In genomic region chr6:90702197-90702596, GRCm38 (mm10) we compare ENCODE assay signal across 8 mouse cellular contexts.
A peak's percentile ranks its signal among the peaks of the same experiment; 100 is the strongest.
DNase-seq lines count a peak whose midpoint lies in the region; ATAC-seq lines count a peak whose summit lies in the region.
"Had no signal": no experiment of that assay in that cellular context is flagged by ENCODE, and none has a peak within 500 bp of the region (broad histone marks: within the 10 kb centered on the region; RNA-seq: fewer than 3 reads in every experiment).

No protein-coding gene starts in this region.

- H3K4me2 ChIP-seq in heart, embryonic 15.5 days: no peak overlapping the region
- H3K4me2 ChIP-seq in liver, embryonic 13.5 days: no peak overlapping the region
- H3K4me2 ChIP-seq in liver, embryonic 12.5 days: no peak overlapping the region
- no peak overlapping the region for H3K4me2 ChIP-seq in limb, embryonic 12.5 days

- no peak overlapping the region for H3K9ac ChIP-seq in heart, embryonic 15.5 days
- H3K9ac ChIP-seq in liver, embryonic 13.5 days: no peak overlapping the region
- H3K9ac ChIP-seq in liver, embryonic 12.5 days: no peak overlapping the region
- H3K9ac ChIP-seq in limb, embryonic 12.5 days (replicated peaks): no peak overlapping the region

- no peak for DNase-seq in heart, adult 18-20 months
- DNase-seq in liver, embryonic 13.5 days: no peak
- peak; percentile 43 to 48 for DNase-seq in cerebellum, postnatal 36 days
- no peak for DNase-seq in MN1 (ENCODE audit: low spot score)

- H3K4me3 ChIP-seq in heart, embryonic 15.5 days: no peak overlapping the region
- H3K4me3 ChIP-seq in liver, embryonic 13.5 days (replicated peaks): no peak overlapping the region
- no peak overlapping the region for H3K4me3 ChIP-seq in liver, embryonic 12.5 days
- H3K4me3 ChIP-seq in limb, embryonic 12.5 days (replicated peaks): no peak overlapping the region

- H3K27ac ChIP-seq in heart, embryonic 15.5 days: peak overlapping the region; percentile 93
- H3K27ac ChIP-seq in liver, embryonic 13.5 days: peak overlapping the region; percentile 44
- no peak overlapping the region for H3K27ac ChIP-seq in liver, embryonic 12.5 days
- H3K27ac ChIP-seq in limb, embryonic 12.5 days: peak overlapping the region; percentile 88; the same call in 1 of the 2 replicates

- no peaks in the 10 kb centered on the region for H3K9me3 ChIP-seq in heart, embryonic 15.5 days (replicated peaks)
- H3K9me3 ChIP-seq in liver, embryonic 13.5 days (replicated peaks): no peaks in the 10 kb centered on the region
- H3K9me3 ChIP-seq in liver, embryonic 12.5 days (replicated peaks): no peaks in the 10 kb centered on the region
- no peaks in the 10 kb centered on the region for H3K9me3 ChIP-seq in limb, embryonic 12.5 days

- ATAC-seq in heart, embryonic 15.5 days (replicated peaks; ENCODE audit: insufficient number of reproducible peaks, insufficient read depth, low FRiP score, low read depth): no peak
- no peak for ATAC-seq in liver, embryonic 13.5 days (ENCODE audit: low read depth)
- ATAC-seq in liver, embryonic 12.5 days: no peak
- no peak for ATAC-seq in limb, embryonic 12.5 days (ENCODE audit: insufficient number of reproducible peaks, insufficient read depth, low FRiP score, low TSS enrichment, low read depth)
- ATAC-seq: inflammation-experienced regulatory T-cells, adult 6 months had no signal

- H3K27me3 ChIP-seq in heart, embryonic 15.5 days: no peaks in the 10 kb centered on the region
- no peaks in the 10 kb centered on the region for H3K27me3 ChIP-seq in liver, embryonic 13.5 days
- no peaks in the 10 kb centered on the region for H3K27me3 ChIP-seq in liver, embryonic 12.5 days (replicated peaks)
- no peaks in the 10 kb centered on the region for H3K27me3 ChIP-seq in limb, embryonic 12.5 days

- H3K36me3 ChIP-seq in heart, embryonic 15.5 days: no peaks in the 10 kb centered on the region
- H3K36me3 ChIP-seq in liver, embryonic 13.5 days: no peaks in the 10 kb centered on the region
- no peaks in the 10 kb centered on the region for H3K36me3 ChIP-seq in liver, embryonic 12.5 days
- H3K36me3 ChIP-seq in limb, embryonic 12.5 days: no peaks in the 10 kb centered on the region

- H3K4me1 ChIP-seq in heart, embryonic 15.5 days (replicated peaks): peaks cover 100% of the 10 kb centered on the region
- H3K4me1 ChIP-seq in liver, embryonic 13.5 days (replicated peaks): peaks cover 76% of the 10 kb centered on the region
- H3K4me1 ChIP-seq in liver, embryonic 12.5 days: peaks cover 81% of the 10 kb centered on the region
- peaks cover 71% of the 10 kb centered on the region for H3K4me1 ChIP-seq in limb, embryonic 12.5 days (replicated peaks)

Comparison
In these comparisons a context has a peak if more than half of its experiments do, and no peak if none do; other contexts are left out.
1. DNase-seq: peak in cerebellum, postnatal 36 days (2 of 2); none in heart, adult 18-20 months (0 of 2), liver, embryonic 13.5 days (single experiment) and MN1 (single experiment).